In genomic region chr4:152520083-152520482, GRCm38 (mm10) we compare ENCODE assay signal across 7 mouse cellular contexts. TPM values are rescaled to one million over a fixed set of nuclear protein-coding genes. Genes with fewer than 3 reads are reported as not detected.
DNase-seq lines count a peak whose midpoint lies in the region; ATAC-seq lines count a peak whose summit lies in the region.

No protein-coding gene starts in this region.

- H3K4me2 ChIP-seq in forebrain, embryonic 14.5 days (ENCODE audit: low read length), result no peak overlapping the region

- no peak overlapping the region for H3K4me3 ChIP-seq in forebrain, embryonic 14.5 days (ENCODE audit: low read depth, low read length)

- H3K36me3 ChIP-seq in forebrain, embryonic 14.5 days (ENCODE audit: control insufficient read depth, insufficient read depth, low read length), result no peaks in the 10 kb centered on the region

- peak; percentile 84 for DNase-seq in 3T3-L1 (ENCODE audit: low read depth, low spot score)
- peak; percentile 40 to 62 for DNase-seq in CD8-positive naive resting alpha-beta T cell, adult 2 months (ENCODE audit: low read depth in 2 of 2, low spot score in 2 of 2)
- peak; percentile 15 for DNase-seq in c-Kit-positive CD71-positive TER-119-negative erythroid progenitor cells, embryonic 14.5 days (ENCODE audit: low read depth)
- DNase-seq in forebrain, embryonic 14.5 days (ENCODE audit: low spot score), result peak; percentile 86
- peak; percentile 58 to 73 for DNase-seq in kidney, postnatal 25 days
- peak; percentile 15 to 19 for DNase-seq in lung, adult 18-20 months
- peak; percentile 82 for DNase-seq in right cerebral cortex, adult 2 months (ENCODE audit: low spot score in 2 of 2)

- ATAC-seq in forebrain, embryonic 14.5 days, result peak; percentile 73; the same call in 1 of the 2 replicates

- H3K4me1 ChIP-seq in forebrain, embryonic 14.5 days (ENCODE audit: control insufficient read depth, insufficient read depth, low read length), result no peaks in the 10 kb centered on the region

- WGBS in forebrain, embryonic 14.5 days, result 36% methylated on average over 6 of the region's 6 CpGs

- H3K27me3 ChIP-seq in forebrain, embryonic 14.5 days (replicated peaks; ENCODE audit: control insufficient read depth, insufficient read depth, low read length), result no peaks in the 10 kb centered on the region

- no peak overlapping the region for H3K9ac ChIP-seq in forebrain, embryonic 14.5 days (ENCODE audit: low read length)

- H3K9me3 ChIP-seq in forebrain, embryonic 14.5 days (replicated peaks; ENCODE audit: control insufficient read depth, low read length), result no peaks in the 10 kb centered on the region

- no peak overlapping the region for H3K27ac ChIP-seq in forebrain, embryonic 14.5 days (ENCODE audit: low read depth, low read length)

RNA-seq across cellular contexts. Expression of gene Kcnab2, which starts 42.4 kb away (rescaled TPM):
- polyA plus RNA-seq in forebrain, embryonic 14.5 days (2014; fragmentation: Nextera tagmentation; extraction: Ambion mirVana), result 11.2 and 13.4 TPM in 2 replicates

RNA-seq across cellular contexts. Expression of gene Nphp4, which starts 43.6 kb away (rescaled TPM):
- polyA plus RNA-seq in forebrain, embryonic 14.5 days (2014; fragmentation: Nextera tagmentation; extraction: Ambion mirVana), result 3.6 and 4.4 TPM in 2 replicates

Comparison
In these comparisons a context has a peak if more than half of its experiments do, and no peak if none do; other contexts are left out.
1. DNase-seq: peak in every context shown above with its lines; median percentile 86 in forebrain, embryonic 14.5 days; 84 in 3T3-L1; 82 in right cerebral cortex, adult 2 months; 66 in kidney, postnatal 25 days; 51 in CD8-positive naive resting alpha-beta T cell, adult 2 months; 17 in lung, adult 18-20 months; 15 in c-Kit-positive CD71-positive TER-119-negative erythroid progenitor cells, embryonic 14.5 days.